Mouse (Mus musculus) frontal cortex, adult 2 months (tissue): Measurements from ENCODE around the gene A130010J15Rik. TPM values are rescaled to one million over a fixed set of nuclear protein-coding genes. Genes with fewer than 3 reads are reported as not detected.

Experiments used
- DNase-seq, 2 experiments: peaks; one replicate each; pipeline ENCODE4 v3.0.0; 2022; ENCODE audit warnings: low spot score in 1 of 2; ENCODE audit errors: extremely low spot score in 1 of 2
- polyA plus RNA-seq: library from polyadenylated mRNA; depleted of rRNA; stranded (reverse); fragments of >200 nt; gene quantifications from 2 replicates; pipeline ENCODE4 v1.2.3, GENCODE M21; 2012; rRNA removed

The A130010J15Rik gene
- polyA plus RNA-seq, 1 experiment, result 4.8 TPM

DNA sequence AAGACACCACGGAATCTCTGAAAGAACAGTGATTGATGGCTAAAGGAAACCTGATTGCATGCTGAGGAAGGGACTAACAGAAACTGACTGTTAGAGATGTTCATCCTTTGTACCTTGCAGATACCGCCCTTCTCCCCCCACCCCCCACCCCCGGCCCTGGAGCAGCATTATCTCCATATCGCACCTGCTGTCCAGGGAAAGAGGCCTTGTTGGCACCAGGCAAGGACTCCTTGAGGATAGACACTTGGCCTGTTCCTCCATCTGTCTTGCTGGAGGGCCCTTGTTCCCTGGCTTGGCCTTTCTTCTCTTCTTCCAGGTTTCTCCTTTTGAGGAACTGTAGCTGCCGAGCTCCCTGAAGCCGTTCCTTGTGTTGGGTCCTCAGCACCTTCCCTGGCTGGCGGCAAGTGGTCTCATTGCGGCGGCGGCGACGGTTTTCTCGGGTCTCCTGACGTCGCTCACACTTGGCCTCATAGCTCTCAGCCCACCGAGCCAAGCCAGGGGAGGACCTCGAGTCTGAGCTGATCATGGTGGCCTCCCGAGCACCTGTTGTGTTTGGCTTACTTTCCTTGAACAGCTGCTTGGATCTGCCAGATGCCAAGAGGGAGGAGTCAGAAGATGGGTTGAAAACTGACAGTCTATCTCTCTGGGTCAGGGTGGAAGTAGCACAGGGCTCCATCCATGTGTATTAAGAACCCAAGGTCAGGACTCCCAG lies 29.8 kb downstream of the A130010J15Rik start:
- no peak for DNase-seq

DNA sequence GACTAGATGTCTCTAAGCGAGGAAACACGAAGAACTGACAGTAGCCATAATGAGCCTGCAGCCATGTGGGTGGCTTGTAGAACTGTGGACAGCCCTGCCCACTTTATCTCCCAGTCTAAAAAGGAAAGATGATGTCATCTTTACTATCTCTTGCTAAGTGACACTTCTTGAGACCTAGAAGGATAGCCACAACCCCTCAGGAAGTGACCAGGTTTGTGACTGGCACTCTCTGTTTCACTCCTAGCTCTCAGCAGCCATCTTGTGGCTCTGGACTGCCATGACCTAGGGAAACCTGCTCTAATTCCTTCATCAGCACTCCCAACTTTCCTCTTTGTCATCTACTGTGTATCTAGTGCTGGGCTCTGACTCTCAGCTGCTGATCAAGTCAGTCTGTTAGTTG lies 30.5 kb downstream of the A130010J15Rik start:
- no peak for DNase-seq

DNA sequence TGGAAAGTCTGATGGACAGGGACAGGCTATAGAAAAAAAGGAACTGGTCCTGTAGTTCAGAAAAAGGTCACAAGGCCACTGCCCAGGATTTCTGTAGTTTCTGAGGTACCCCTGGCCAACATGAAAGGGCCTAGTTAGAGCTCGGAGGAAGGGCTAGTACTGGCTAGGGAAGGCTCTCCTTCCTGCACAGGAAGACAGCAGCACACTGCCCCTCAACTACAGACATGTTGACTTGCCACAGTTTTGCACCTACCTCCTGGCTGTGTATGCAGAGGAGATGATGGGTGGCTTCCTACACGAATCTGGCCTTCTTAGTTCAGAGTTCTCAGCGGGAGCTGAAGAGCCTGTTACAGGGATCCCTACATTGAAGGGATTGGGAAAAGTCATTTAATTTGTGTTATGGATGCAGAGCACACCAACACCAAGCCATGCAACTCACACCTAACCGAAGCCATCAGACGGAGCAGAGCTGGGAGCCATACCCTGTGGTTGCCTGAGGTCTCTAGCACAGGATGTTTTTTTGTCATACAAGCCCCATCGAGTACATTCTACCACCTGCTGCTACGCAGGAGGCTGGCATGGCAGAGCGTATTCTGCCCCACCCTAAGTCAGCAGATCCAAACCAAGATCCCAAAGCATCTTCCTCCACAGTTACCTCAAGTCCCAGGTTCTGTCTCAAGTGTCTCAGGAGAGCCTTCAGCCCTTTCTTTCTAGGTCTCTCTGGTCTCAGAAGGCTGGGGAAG lies 33.0 kb downstream of the A130010J15Rik start:
- no peak for DNase-seq

DNA sequence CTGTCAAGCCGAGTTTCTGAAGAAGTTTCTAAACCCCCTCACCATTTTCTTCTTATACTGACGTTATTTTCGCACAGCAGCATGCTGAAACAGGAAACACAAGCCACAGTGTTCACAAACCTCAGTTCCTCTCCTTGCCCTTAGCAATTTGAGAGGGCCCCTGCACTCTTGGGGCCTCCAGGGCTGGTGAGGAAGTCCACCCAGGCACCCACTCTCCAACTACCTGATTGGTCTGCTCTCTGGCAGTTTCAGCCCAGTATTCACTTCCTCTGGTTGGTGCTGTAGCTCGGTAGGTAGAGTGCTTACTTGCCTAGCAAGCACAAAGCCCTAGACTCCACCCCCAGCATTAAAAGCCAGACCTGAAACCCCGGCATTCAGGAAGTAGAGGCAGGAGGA lies 33.5 kb downstream of the A130010J15Rik start, which contains the start of gene Traf3ip3:
Traf3ip3 (minus strand) TSS at position 321 of the 396 bp plus-strand sequence.
- no peak for DNase-seq

DNA sequence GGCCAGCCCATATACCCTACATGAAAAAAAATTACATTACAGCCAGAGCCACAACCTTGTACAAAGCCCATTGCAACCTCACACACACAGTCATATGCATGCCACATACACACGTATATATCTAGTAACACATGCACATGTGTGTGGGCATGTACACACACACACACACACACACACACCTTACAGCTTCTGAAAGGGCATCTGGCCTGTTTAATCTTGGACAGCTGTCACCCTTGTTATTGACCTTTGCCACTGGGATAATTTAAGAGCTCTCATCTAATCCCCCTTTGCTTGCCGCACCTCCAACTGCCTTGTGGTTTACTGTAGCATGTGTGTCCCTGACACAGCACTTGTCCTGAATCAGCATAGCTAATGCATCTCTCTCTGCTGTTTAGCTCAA lies 36.0 kb downstream of the A130010J15Rik start:
- DNase-seq, result no peak

DNA sequence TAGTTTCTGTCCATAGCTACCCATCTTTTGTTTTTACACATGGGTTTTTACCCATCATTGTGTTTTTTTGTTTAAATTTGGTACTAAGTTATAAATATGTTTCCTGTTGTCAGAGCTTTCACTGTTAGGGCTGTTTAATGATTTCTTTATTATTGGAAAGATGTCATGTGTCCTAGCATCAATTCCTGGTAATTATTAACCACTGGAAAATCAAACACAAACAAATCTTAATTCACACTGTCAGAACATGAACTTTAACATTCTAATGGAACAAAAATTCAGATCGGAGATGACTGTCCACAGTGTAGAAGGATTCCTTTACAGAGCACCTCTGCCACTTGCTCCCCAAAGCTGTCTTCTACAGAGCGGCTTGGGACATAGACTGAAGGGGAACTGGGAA lies 37.6 kb downstream of the A130010J15Rik start:
- DNase-seq, result no peak

DNA sequence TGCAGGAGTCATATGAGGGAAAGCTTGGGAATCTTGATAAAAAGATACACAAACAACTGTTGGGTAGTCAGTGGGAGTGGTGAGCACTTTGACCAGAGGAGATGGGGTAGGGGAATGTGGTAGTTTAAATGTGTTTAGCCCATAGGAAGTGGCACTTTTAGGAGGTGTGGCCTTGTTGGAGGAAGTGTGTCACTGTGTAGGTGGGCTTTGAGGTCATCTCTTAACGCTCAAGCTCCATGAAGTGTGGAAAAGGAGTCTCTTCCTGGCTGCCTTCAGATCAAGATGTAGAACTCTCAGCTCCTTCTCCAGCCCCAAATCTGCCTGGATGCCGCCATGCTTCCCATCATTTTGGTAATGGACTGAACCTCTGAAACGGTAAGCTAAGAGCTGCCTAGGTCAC lies 39.7 kb downstream of the A130010J15Rik start, which contains the start of gene Lamb3:
Lamb3 (plus strand) TSS at position 197 of the 400 bp plus-strand sequence.
- DNase-seq, result no peak

DNA sequence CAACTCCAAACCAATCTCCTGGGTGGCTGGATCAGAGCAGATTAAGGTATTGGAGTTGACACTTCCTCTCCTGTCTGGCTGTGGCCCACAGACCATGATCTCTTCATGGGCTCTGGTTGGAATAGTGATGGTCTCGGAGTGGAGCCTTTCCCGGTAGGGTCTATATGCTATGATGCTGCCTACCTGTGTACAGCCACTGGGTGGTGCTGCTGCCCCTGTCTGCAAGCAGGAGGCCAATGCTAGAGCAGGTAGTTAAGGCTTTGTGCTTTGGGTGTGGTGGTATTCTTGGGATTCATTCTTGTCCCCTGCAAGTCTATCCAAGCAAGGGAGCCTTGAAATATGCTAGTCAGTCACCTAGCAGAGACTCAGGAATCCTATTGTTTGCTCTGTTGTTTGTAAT lies 40.3 kb downstream of the A130010J15Rik start:
- DNase-seq, result peak; percentile 13 to 78

DNA sequence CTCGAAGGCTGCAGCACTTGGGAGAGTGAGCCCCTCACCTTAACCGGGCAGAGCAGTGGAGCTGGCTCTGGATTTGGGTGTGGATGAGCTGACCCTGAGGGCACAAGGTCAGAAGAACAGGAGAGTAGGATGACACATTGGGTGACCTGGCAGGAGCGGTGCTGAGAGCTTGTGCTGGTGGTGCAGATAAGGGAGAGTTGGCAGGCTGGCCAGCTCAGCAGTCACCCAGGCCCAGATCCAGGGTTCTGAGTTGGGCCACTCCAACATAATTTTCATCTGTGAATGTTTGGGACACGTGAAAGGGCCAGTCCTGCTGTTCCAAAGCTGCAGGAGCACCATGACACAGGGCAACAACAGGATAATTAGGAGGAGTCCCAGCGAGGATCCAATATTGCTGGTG lies 43.5 kb downstream of the A130010J15Rik start:
- DNase-seq, result no peak

DNA sequence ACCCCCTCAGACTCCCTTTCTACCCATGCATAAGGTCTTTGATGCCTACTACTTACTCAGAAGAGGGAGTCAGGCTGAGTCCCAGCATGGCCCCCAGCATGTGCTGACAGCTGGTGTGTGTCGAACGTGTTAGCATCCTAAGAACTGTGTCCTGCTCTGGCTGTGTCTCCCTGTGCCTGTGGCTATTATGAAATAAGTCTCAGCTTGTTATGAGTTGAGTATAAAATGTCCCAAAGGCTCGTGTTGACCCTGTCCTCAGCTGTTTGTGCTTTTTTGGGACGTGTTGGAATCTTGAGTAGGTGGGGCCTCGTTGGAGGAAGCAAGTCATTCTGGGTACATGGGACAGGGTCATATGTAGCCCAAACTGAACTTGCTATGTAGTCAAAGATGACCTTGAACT lies 46.2 kb downstream of the A130010J15Rik start:
- DNase-seq, result no peak

DNA sequence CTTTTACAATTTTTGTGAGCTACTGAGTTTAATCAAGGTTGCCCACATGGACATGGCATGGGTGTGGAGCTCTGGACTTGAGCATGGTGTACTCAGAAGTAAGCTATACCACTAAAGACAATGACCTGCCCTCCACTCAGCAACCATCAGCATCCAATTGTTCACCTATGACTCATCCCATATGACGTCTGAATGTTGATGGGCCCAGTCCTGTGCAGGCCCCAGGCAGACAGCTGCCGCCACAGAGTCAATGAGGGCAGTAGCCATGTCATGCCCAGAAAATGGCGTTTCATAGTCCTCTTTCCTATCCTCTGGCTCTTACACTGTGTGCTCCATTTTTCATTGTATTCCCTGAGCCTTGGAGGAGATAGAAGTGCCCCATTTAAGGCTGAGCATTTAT lies 48.2 kb downstream of the A130010J15Rik start:
- DNase-seq, result no peak

DNA sequence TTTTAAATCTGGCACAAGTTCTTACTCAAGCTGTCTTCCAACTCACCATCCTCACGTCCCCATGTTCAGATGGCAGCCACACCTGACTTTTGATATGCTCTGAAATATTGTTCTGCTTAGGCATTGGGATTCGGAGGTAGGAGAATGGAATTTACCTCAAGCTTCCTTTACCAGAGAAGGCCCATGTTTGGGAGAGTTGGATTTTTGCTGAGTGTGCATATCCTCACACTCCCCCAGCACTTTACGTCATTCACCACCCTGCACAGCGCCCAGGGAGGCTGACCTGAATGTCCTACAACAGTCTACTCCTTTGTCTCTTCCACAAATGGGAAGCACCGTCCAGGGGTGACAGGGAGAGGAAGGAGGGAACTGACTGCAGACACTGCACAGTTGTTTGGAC lies 52.6 kb downstream of the A130010J15Rik start:
- no peak for DNase-seq

DNA sequence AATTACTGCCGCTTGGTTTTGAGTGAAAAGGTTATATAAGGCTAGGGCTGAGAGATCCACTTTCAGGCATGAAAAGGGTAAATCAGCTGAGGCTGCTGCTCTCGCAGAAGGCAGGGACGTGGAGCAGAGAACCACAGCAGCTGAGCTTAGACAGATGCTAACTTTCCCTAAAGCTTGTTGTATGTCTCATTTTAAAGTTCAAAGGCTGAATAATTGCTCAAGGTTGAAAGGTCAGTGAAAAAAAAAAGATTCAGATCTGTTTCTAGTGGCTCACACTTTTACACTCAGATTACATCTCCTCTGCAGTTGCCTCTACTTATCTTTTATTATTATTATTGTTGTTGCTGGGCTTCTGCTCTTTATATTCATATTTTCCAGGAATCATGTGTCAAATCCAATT lies 57.7 kb downstream of the A130010J15Rik start:
- DNase-seq, result no peak

DNA sequence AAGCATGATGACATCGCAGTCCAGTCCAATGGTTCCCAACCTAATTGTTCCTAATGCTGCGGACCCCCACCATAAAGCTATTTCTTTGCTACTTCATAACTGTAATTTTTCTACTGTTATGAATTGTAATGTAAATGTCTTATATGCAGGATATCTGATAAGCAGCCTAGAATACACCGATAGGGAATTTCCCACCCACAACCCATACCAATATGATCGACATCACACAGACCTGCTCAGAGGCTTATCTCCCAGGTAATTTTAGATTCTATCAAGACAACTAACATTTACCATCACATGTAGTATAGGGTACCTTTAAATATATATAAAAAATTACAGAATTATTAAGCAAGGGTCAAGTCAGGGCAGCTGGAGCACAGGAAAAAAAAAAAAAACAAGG lies 58.3 kb downstream of the A130010J15Rik start:
- no peak for DNase-seq

DNA sequence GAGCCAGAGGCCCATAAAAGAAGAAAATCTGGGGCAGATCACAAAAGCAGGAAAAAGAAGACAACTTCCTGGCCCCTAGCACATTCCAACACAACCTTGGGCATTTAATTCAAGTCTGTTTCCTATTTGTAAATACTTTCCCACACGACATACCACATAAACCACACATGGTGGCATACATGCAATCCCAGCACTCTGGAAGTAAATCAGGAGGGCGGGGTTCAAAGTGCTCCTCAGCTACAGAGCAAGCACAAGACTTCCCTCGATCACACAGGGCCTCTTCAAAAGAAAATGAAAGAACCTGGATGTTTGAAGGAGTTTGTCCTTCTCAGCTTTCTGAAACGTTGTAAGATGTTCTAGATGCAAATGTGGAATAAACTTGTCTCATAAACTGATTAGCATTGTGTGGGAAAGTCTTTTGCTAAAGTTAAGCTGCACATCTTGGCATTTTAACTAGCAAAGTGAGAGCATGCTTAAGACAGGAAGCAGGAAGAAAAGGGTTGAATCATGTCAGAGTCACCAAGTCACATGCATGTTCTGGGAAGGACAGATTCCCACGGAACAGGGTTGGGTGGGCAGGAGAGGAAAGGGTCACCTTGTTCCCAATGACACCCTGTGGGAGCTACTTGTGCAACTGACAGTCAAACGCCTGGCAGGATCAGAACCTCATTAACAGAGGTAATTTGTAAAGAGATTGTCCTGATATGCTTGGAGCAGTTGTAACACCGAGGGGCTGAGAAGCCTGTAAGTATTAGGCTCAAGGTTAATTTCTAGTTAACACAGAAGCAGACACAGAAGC lies 59.1 kb downstream of the A130010J15Rik start:
- peak in 1 of 2 experiments; percentile 27 for DNase-seq

Other genes with a start within 250 kb of the A130010J15Rik start
- 6.3 and 6.5 TPM in 2 replicates for gene Syt14, start 132.3 kb upstream of the A130010J15Rik start, polyA plus RNA-seq
- gene Diexf, start 37.8 kb upstream of the A130010J15Rik start, polyA plus RNA-seq, result 17.9 and 18.5 TPM in 2 replicates
- 0.84 and 1.9 TPM in 2 replicates for gene Irf6, start 14.9 kb upstream of the A130010J15Rik start, polyA plus RNA-seq
- gene Traf3ip3, start 33.7 kb downstream of the A130010J15Rik start, polyA plus RNA-seq, result 1.00 and 1.6 TPM in 2 replicates
- gene Lamb3, start 39.7 kb downstream of the A130010J15Rik start, polyA plus RNA-seq, result 0.99 and 1.0 TPM in 2 replicates
- gene Hsd11b1, start 96.0 kb downstream of the A130010J15Rik start, polyA plus RNA-seq, result 18.0 and 21.0 TPM in 2 replicates
- 21.5 and 22.6 TPM in 2 replicates for gene G0s2, start 105.2 kb downstream of the A130010J15Rik start, polyA plus RNA-seq
- 28.4 and 35.9 TPM in 2 replicates for gene Camk1g, start 202.3 kb downstream of the A130010J15Rik start, polyA plus RNA-seq